Mouse (Mus musculus) monocyte, adult 5-6 weeks (primary cell): ENCODE results near the gene Rasgrf2. TPM values are rescaled to one million over a fixed set of nuclear protein-coding genes. Genes with fewer than 3 reads are reported as not detected.

Source experiments
- total RNA-seq: library from RNA; stranded (forward); fragments of 200-1000, 200-491, 200-594 nt; gene quantifications from 3 replicates; pipeline ENCODE4 v1.2.3, GENCODE M21; 2017

Gene Rasgrf2
- total RNA-seq, 1 experiment from 2014 or later: 4.1 TPM

Other genes starting within 250 kb of the Rasgrf2 start
- not detected in 3 replicates for gene Gm20379, start 174.3 kb upstream of the Rasgrf2 start, total RNA-seq
- 0.21 to 2.3 TPM (median 0.95 TPM) in 3 replicates for gene Dhfr, start 223.1 kb upstream of the Rasgrf2 start, total RNA-seq
- gene Msh3, start 223.3 kb upstream of the Rasgrf2 start, total RNA-seq: 20.4 to 46.6 TPM (median 29.4 TPM) in 3 replicates